Mouse (Mus musculus) bone marrow, adult 2 months (tissue): ENCODE results near the gene Rpl13a.

Experiments used
- CTCF ChIP-seq: fragments of 200-500 bp; IDR thresholded peaks from 2 replicates; pipeline ENCODE4 v1.5.1; 2011; ENCODE audit warnings: low read length, control low read depth; ENCODE audit not compliant: control insufficient read depth, insufficient read depth
- POLR2A ChIP-seq: fragments of 200-500 bp; IDR thresholded peaks from 2 replicates; pipeline ENCODE4 v1.6.1; 2011; ENCODE audit warnings: low read depth, mild to moderate bottlenecking, control low read depth, low read length, borderline replicate concordance; ENCODE audit not compliant: control insufficient read depth

DNA sequence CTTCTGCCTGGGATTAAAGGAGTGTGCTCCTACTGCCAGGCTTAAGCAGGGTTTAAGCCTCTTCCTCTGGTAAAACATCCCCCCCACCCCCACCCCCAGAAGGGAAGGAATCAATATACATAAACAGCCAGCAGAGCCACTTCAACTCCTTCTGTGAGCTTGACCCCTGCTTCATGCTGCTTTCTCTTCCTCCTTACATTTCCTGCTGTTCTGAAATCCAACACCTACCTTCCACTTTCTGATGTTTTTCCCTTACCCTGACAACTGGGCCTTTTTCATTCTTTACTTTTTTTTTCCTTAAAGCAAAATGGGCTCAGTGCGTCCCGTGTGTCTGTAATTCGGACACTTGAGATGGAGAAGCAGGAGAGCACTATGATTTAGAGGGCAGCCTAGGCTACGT, 21.8 kb upstream of the Rpl13a start:
- no peak for TF ChIP-seq POLR2A
- TF ChIP-seq CTCF = no peak
